Mouse (Mus musculus): ENCODE data around the gene Kcnmb1. TPM values are rescaled to one million over a fixed set of nuclear protein-coding genes. Genes with fewer than 3 reads are reported as not detected.

Kcnmb1 gene
- total and polyA plus RNA-seq, 3 experiments = 0.04 to 0.49 (median 0.09) TPM

DNA sequence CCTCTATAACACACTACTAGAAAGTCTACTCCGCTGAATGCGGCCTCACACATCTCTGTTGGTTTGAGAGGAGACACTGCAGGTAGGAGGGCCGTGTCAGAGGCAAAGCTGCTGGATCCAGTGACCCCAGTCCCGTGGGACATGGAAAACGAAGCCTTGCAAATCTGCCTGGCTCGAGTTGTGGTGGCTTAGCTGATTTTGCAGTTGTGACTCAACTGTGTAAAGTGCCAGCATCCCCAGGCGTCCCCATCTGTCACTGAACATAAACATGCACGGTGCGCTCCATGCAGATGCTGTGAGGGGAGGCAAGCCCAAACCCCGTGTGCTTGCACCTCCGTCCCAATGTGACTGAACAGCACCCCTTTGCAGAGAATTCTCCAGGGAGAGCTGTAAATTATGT lies 33.4 kb upstream of the Kcnmb1 start:
- H3K79me2 ChIP-seq (replicated peaks; ENCODE audit: control insufficient read depth, extremely low read depth, insufficient read depth, poor library complexity, severe bottlenecking) = no peaks in the 10 kb centered on the region
- no peaks in the 10 kb centered on the region for H3K9me3 ChIP-seq (replicated peaks; ENCODE audit: low read length)
- H3K36me3 ChIP-seq (replicated peaks in 1 of 2; ENCODE audit: control insufficient read depth in 1 of 2, insufficient read depth in 1 of 2, low read length in 1 of 2) = no peaks in the 10 kb centered on the region
- H3K27me3 ChIP-seq (replicated peaks) = peaks cover 5% of the 10 kb centered on the region
- DNase-seq (ENCODE audit: extremely low read depth) = no peak
- no peak for TF ChIP-seq JUND (conservative IDR thresholded peaks at IDR 0.05; ENCODE audit: low read depth, low read length)
- TF ChIP-seq PAX5 (IDR thresholded peaks at IDR 0.05; ENCODE audit: low read length) = no peak
- no peak for TF ChIP-seq ZNF384 (IDR thresholded peaks at IDR 0.05; ENCODE audit: low read depth, low read length)
- TF ChIP-seq NELFE (IDR thresholded peaks at IDR 0.05; ENCODE audit: low read depth, low read length) = no peak
- in situ Hi-C loops (cut with MboI; ENCODE audit: low pct_ligation_motif_present, low pct_unique_long_range_greater_than_20kb, low sequenced_read_pairs) = no loop called here
- H3K4me1 ChIP-seq (ENCODE audit: control insufficient read depth in 1 of 2, insufficient read depth in 2 of 2) = peaks cover 21 to 43% of the 10 kb centered on the region in 2 experiments
- H3K4me3 ChIP-seq (replicated peaks in 1 of 3; ENCODE audit: low read depth in 2 of 3, low read length in 2 of 3, poor library complexity in 1 of 3) = no peak overlapping the region
- H3K4me2 ChIP-seq (ENCODE audit: insufficient read depth, low read depth, poor library complexity, severe bottlenecking) = no peak overlapping the region
- H3K27ac ChIP-seq (ENCODE audit: insufficient read depth, low read depth) = no peak overlapping the region
- dilution Hi-C loops (cut with MboI; ENCODE audit: extremely low pct_ligation_motif_present, extremely low pct_unique_long_range_greater_than_20kb, low sequenced_read_pairs) = no loop called here
- H3K9ac ChIP-seq (ENCODE audit: insufficient read depth, low read depth) = no peak overlapping the region

DNA sequence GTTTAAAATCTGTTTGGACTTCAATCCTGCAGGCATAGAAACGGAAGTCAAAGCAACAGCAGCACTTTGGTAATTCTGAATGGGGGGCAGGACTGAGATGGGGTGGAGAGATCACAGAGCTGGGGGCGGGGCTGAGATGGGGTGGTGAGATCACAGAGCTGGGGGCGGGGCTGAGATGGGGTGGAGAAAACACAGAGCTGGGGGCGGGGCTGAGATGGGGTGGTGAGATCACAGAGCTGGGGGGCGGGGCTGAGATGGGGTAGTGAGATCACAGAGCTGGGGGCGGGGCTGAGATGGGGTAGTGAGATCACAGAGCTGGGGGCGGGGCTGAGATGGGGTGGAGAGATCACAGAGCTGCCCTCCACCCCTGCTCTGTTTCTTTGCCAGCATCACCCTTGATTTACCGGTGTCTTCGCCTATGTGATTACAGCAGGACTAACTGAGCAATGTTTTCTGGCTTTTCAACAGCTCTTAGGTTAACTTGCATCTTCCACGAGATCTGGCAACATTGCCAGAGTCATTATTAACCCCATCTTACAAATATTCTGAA lies 30.9 kb upstream of the Kcnmb1 start:
- Histone ChIP-seq H3K4me3 (replicated peaks in 1 of 3; ENCODE audit: low read depth in 2 of 3, low read length in 2 of 3, poor library complexity in 1 of 3) (peak overlapping the region in 1 of 3 experiments; percentile 34), H3K9ac (ENCODE audit: insufficient read depth, low read depth) (peak overlapping the region; percentile 2), H3K27ac (ENCODE audit: insufficient read depth, low read depth) (no peak overlapping the region), H3K36me3 (replicated peaks in 1 of 2; ENCODE audit: control insufficient read depth in 1 of 2, insufficient read depth in 1 of 2, low read length in 1 of 2) (no peaks in the 10 kb centered on the region), H3K9me3 (replicated peaks; ENCODE audit: low read length) (no peaks in the 10 kb centered on the region), H3K4me1 (ENCODE audit: control insufficient read depth in 1 of 2, insufficient read depth in 2 of 2) (peaks cover 16 to 25% of the 10 kb centered on the region in 2 experiments), H3K4me2 (ENCODE audit: insufficient read depth, low read depth, poor library complexity, severe bottlenecking) (peak overlapping the region; percentile 70), H3K79me2 (replicated peaks; ENCODE audit: control insufficient read depth, extremely low read depth, insufficient read depth, poor library complexity, severe bottlenecking) (no peaks in the 10 kb centered on the region), H3K27me3 (replicated peaks) (peaks cover 5% of the 10 kb centered on the region)
- TF ChIP-seq PAX5 (IDR thresholded peaks at IDR 0.05; ENCODE audit: low read length) (no peak), SIN3A (IDR thresholded peaks at IDR 0.05; ENCODE audit: low read length) (no peak), MAZ (IDR thresholded peaks at IDR 0.05; ENCODE audit: low read depth, low read length) (no peak), TBP (conservative IDR thresholded peaks at IDR 0.05; ENCODE audit: low read depth, low read length) (no peak), E2F4 (IDR thresholded peaks at IDR 0.05; ENCODE audit: insufficient replicate concordance, low read depth, low read length) (no peak), JUN (IDR thresholded peaks at IDR 0.05; ENCODE audit: insufficient read depth, low read depth, low read length) (no peak), CHD2 (IDR thresholded peaks at IDR 0.05; ENCODE audit: low read length) (peak; percentile 44; the same call in 1 of the 2 replicates), TCF12 (IDR thresholded peaks at IDR 0.05; ENCODE audit: low read depth, low read length) (no peak), ZC3H11A (IDR thresholded peaks at IDR 0.05; ENCODE audit: low read depth, low read length) (no peak), ZMIZ1 (IDR thresholded peaks at IDR 0.05; ENCODE audit: low read depth, low read length) (0 out of 2 replicates have a peak, but pooled peaks have one; percentile 10), RAD21 (IDR thresholded peaks at IDR 0.05; ENCODE audit: low read depth, low read length) (no peak), NRF1 (IDR thresholded peaks at IDR 0.05; ENCODE audit: low read depth, low read length) (no peak)
- peak; percentile 91 for DNase-seq (ENCODE audit: extremely low read depth)
- in situ Hi-C loops (cut with MboI; ENCODE audit: low pct_ligation_motif_present, low pct_unique_long_range_greater_than_20kb, low sequenced_read_pairs) (no loop called here), dilution Hi-C loops (cut with MboI; ENCODE audit: extremely low pct_ligation_motif_present, extremely low pct_unique_long_range_greater_than_20kb, low sequenced_read_pairs) (no loop called here)

All from CH12.LX (cell line).